Mouse (Mus musculus): ENCODE data around the gene Selenov.

DNA sequence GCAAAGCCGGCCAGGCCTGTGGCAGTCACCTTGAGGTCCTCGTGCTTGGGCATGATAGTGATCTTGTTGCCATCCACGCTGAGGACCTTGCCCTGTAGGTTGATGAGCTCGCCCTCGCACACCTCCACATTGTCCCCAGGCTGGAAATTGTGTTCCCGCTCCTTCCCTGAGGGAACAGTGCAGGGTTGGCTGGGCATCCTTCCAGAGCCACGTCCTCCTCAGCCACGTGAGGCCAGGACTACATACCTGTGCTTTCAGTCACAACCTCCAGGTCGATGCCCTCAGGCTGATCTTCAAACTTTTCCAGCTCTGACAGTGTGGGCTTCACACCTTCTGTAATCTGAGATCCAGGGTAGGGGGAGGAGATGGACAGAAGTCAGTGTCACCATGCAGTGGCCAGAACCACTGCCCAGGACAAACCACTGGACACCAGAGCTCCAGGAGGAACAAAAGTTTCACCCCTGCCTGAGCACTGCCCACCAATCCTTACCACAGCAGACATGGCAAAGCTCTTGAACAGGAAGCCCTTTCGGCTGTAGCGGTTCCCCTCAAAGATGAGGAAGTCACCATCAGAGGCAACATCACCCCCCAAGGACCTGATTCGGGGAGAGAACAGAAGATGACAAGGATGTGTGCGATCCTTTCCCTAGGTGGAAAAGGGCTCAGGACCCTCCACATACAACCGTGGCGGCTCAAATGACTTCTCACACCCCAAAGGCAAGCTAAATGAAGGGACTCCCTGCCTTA lies 31.2 kb upstream of the Selenov start:
- no peak for TF ChIP-seq E2F4 (IDR thresholded peaks at IDR 0.05; ENCODE audit: insufficient read depth)
- TF ChIP-seq POLR2A (IDR thresholded peaks at IDR 0.05; ENCODE audit: insufficient read length, low read depth): no peak
- no peak for TF ChIP-seq MYOG (IDR thresholded peaks at IDR 0.05; ENCODE audit: control insufficient read depth in 1 of 3, insufficient read depth in 1 of 3, insufficient read length in 2 of 3, low read depth in 2 of 3)
- TF ChIP-seq MYOD1 (IDR thresholded peaks at IDR 0.05; ENCODE audit: control insufficient read depth in 1 of 3, insufficient read length in 2 of 3, low read depth in 2 of 3): no peak
